Mouse (Mus musculus) adrenal gland, postnatal 4 days (tissue): ENCODE data around the gene Slit3. TPM values are rescaled to one million over a fixed set of nuclear protein-coding genes. Genes with fewer than 3 reads are reported as not detected.
A peak's percentile ranks its signal among the peaks of the same experiment; 100 is the strongest.

Experiments
- DNase-seq, 2 experiments: peaks; one replicate each; pipeline ENCODE4 v3.0.0; 2021 to 2022; ENCODE audit warnings: low spot score in 2 of 2, mixed read lengths in 2 of 2
- total RNA-seq, 2 experiments: library from RNA; stranded (reverse); gene quantifications; 2 replicates each; pipeline ENCODE4 v1.2.3; 2021

Gene Slit3
- total RNA-seq, 2 experiments from 2014 or later, result 60.3 to 62.2 TPM

DNA sequence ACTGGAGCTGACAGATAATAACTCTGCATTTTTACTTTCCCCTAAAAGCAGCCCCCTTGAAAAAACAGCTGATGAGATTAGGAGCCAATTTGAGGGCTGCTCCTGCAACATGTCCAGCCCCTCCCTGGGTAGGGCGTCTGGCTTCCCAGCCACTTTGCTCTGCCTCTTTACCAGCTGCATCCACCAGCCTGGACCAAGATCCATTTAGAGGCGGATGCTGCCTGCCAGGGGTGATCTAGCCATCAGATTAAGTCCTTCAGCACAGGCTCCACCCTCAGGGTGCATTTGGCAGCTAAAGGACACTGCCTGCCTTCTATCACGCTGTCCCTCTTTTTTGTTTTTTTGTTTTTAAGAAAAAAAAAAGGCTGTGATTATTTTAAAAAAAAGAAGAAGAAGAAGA, 493.5 kb downstream of the Slit3 start:
- DNase-seq, result no peak

DNA sequence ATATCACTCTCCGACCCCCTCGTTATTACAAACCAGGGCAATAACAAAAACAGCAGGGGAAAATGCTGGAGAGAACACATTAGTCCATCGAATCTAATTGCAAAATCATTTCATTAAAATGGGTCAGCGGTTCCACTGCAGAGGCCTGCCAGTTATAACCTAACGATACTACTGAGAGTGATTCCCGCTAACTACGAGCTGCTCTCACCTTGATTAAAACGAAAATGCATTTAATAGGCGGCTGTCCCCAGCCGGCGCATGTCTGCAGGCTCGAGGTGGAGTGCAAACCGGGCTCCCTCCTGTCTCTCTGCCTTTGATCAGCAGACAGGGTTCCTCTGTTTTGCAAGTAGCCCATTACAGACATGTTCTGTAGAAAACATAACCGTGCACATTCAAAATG, 498.4 kb downstream of the Slit3 start:
- no peak for DNase-seq

DNA sequence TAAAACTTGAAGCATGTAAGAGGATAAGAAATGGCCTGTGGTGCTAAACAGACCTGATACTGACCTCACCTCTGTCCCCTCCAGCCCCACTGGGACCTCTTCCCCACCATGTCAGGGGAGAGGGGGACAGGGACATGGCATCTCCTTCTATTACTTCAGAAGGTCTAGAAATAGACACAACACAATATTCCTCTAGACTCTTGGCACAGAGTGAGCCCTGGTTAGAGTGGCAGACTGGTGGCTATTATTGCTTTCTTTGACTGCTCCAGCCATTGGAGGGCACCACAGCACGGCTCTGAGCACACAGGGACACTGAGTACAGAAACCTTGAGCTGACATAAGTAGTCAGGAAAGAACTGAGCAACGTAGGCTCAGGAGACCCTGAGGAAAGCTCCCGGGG, 501.7 kb downstream of the Slit3 start:
- no peak for DNase-seq

DNA sequence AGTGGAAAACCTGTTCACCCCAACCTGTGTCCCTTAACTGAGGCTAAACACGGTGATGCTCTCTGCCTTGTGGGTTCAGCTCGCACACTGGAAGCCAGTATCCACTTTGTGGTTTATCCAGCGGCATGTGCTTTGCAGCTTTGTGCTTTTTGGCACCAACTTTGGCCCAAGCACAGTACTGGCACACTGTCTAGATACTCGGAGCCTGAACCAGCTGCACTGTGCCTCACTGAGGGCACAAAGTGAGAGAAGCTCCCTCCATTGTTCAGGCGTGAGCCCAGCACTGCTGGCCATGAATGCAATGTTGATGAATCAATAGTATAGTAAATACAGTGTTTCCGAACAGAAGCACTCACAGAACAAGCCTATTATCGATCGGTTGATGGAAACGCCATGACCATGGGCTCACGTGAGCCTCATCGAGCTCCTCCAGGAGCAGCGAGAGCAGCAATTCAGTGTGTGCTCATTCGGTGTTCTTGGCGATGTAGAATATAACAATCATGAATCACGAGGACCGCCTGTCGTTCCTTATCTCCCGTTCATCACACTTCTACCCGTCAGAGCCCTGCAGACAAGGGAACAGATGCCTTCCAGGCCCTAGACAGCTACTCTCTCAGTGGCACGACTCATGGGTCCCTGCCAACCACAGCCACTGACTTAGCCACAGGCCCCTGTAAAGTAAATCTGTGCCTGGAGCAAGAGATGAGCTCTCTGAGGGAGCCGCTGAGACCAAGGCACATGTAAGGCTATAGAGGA, 503.7 kb downstream of the Slit3 start:
- no peak for DNase-seq

DNA sequence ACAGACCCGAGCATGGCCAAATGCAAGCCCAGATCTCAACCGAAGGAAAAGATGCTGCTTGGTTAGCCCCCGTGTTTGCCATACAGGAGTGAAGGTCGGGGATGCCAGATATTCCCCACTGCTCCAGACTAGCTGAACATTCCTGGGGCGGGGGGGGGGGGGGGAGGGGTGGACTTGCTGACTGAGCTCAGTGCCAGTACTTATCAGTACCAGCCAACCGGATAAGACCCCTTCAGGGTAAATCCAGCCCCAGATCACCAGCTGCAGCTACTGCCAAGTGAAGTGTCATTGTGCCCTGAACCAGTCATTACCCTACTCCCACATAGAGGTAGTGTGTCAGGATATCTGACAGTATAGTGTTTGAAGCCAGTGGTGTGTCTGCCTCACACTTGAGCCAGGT, 504.6 kb downstream of the Slit3 start:
- no peak for DNase-seq

DNA sequence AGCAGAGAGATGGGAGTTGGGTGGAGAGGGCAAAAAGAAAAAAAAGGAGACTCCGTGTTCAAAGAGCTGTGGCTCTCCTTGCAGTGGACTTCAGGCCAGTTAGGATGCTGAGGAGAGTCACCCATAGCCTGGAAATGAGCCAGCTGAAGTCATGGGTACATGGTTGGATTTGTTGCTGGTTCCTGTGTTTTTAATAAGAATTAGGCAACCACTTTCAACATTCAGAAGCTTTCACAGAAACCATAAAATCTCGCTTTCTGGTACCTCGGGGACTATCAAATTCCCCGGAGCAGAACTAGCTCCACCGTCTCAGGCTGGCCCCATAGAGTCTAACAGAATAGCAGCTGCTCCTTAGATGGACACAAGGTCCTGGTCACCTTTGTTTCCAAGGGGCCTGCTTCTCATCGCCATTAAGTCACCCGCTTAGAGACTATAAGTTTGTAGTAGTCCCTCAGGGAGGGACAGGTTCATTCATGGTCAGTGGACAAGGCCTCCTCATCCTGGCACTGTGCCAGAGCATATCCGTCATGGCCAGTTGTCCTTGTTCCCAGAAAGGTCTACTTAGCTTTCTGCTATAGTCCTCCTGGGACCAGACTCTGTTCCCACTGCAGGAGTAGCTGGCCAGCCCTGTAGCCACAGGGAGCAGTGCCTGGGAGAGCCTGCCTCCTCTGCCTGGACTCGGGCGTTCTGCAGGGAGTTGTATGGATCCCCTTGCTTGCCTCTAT, 505.3 kb downstream of the Slit3 start:
- DNase-seq, result peak in 1 of 2 experiments; percentile 38

DNA sequence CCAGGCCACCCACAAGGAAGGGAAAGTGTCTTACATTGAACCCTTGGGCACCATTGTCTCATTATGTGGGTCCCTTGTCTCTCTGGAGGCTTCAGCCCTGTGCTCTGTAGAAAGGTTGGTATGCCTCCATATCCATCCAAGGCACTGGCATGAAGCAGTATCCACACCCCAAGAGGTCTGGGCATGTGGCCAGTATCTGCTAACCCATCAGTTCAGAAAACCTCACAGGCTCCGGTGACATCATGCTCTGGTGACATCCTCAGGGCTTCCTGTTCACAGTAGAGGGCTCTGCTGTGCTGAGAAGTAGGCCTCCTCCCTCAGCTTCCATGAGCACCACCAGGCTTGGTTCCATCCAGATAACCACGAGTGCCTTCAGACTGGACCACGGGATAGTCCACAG, 506.8 kb downstream of the Slit3 start:
- DNase-seq, result no peak

DNA sequence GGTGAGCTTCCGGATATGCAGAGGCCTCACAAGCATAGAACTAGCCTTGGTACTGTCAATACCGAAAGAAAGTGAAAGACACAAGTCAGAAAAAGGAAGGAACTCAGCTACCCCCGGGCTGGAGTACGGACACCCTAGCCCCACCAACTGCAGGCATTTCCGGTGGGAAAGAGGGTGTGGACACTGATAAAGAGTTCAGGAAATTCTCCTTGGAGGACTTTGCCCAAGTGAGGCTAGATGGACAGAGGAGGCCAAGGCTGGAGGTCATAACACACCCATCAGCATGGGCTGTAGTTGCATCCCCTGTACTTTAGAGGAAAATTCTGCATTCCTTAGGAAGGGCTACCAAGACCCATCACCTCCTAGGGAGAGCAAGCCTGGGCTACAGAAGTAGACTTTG, 511.2 kb downstream of the Slit3 start:
- DNase-seq, result no peak

DNA sequence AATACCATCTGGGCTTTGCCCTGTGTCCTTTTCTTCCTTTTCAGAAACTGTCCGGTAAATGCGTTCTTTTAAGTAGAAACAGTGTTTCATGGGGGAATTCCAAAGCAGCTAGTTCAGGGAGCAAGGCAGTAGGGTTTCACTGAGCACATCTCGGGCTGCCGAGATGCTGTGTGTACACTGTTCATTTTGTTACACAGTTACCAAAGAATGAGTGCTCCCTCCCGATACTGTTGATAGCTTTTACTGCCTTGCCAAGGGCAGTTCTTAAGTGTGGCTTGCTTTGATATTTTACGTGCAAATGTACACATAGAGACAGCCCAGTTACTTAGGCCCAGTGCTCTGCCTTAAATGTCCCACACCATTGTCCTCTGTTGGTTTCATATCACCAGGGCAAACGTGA, 516.1 kb downstream of the Slit3 start:
- no peak for DNase-seq

DNA sequence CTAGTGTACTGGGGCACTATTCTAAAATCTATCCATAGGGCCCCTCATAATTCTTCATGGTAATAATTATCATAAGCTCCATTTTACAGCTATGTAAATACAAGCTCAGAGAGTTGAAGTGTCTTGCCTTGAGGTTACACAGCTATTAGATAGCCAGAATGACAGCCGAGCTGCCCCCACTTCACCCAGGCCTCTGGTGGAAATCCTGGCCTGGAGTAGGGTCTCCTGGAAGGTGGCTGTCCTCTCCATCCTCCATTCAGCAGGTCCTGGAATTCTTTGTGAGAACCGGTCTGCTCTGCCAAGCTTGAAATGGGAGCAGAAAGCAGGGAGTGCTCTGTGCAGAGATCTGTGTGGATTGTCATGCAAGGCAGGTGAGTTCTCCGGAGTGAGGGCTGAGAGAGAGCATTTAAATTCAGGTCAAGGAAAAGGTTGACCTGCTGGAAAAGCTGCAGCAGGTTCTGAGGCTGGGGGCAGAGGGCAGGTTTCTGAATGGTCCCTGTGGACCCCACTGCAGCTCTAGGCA, 517.9 kb downstream of the Slit3 start:
- no peak for DNase-seq

DNA sequence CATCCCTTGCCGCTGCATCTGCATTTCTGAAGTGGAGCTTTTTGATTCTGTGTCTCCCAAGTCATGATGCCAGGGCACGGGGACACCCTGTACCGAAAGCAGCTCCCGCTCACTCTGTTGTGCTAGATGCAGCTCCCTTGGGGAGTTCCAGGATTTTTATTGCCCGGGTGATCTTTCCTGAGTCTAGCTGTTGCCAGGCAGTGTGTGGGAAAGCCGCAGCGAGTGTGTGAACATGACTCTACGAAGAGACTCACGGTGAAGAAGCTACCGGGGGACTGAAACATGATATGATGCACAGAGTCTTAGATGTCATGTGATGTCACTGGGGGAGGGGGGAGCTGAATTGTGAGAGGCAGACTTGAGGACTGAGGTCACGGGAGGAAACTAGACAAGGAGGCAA, 518.4 kb downstream of the Slit3 start:
- DNase-seq, result no peak

DNA sequence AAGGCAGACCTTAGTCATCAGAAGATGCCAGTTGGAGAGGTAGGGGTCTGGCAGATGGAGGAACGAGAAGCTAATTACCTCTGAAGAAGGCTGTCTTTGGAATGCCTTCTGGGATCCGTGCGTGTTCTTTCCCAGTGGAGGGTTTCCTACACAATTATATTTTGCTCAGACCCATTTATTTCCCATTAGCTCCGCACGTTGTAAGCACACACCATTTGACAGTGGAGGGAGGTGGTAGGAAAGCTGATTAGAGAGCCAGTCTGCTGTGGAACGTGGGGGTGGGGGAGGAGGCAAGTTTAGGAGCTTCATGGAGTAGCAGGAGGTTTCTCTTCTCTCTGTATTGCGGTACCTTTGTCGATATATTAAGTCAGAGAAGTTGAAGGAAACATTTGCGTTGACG, 530.3 kb downstream of the Slit3 start:
- no peak for DNase-seq

DNA sequence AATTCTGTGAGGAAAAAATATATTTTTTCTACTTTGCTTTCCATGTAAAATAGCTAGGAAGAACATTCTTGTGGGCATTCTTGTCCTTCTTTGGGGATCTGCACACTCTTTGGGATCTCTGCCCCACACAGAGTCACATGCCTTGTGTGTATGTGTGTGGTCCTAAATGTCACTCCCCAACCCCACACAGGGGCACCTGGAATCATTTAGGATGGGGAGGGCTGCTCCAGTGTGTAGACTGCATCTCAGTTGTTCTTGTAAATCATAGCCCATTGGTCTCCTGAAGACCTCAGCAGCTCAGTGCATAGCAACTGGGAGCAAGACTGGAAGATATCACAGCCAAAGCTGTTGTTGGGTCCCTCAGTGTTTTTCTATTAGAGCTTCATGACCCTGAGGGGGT, 534.8 kb downstream of the Slit3 start:
- DNase-seq, result no peak

DNA sequence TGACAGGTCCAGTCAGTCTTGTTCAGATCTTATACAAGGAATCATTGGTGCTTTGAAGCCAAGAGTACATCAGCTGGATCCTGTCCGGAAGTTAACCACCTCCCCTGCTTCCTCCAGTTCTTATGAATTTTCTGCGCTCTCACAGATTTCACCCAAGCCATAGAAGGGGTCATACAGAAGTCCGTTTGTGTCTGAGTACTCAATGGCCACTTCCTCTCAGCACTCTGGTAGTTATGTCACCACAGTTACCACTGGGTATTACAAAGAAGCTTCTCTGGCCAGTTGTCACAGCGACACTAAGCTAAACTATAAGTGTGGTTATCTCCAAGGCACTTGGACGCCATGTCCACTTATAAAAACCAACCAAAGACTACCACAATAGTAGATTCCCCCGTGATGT, 536.6 kb downstream of the Slit3 start:
- DNase-seq, result no peak

DNA sequence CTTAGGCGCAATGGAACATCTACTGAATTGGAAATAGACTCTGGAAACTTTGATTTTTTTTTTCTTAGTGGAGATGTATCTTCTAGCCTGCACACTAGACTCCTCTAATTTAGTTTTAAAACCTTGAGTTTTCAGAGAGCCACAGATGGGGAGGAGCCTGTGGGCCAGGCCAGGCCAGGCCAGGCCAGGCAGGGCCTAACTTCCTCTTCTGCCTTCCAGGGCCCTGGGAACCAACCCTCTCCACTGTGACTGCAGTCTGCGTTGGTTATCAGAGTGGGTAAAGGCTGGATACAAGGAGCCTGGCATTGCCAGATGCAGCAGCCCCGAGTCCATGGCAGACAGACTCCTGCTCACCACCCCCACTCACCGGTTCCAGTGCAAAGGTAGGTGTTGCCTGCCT, 539.9 kb downstream of the Slit3 start:
- DNase-seq, result no peak

DNA sequence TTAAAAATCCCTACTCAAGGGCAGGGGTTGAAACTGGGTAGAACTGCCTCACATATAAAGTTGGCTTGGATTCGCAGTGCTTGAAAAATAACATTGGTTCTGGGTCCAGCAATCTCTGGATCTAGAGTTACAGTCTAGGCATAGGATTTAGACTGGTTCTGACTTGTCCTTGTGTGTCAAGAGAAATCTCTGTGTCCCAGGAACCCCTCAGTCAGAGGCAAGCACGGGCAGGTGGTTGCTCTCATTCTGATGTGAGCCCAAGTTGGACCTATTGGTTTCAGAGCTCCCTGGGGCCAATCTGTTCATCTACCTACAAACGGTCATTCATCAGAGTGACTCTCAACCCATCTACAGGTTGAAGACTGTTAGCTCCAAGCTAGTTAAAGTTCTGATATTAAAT, 541.9 kb downstream of the Slit3 start:
- DNase-seq, result no peak

DNA sequence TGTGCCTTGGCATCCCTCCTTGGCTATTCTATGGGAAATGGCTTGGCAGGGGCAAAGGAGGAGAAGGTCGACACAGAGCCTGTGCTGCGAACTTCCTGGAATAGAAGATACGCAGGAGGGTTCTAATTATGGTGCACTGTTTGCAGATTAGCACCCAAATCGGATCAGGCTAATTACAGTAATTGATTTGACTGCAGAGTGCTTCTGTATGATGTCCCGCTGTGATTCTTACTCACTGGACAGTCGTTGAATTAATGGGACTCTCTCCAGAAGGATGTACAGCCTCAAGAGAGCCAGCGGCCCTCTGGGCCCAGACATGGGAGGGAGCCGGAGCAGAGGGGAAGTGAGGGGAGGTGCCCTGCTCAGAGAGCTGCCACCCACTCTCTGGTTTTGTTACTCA, 542.6 kb downstream of the Slit3 start:
- DNase-seq, result no peak

DNA sequence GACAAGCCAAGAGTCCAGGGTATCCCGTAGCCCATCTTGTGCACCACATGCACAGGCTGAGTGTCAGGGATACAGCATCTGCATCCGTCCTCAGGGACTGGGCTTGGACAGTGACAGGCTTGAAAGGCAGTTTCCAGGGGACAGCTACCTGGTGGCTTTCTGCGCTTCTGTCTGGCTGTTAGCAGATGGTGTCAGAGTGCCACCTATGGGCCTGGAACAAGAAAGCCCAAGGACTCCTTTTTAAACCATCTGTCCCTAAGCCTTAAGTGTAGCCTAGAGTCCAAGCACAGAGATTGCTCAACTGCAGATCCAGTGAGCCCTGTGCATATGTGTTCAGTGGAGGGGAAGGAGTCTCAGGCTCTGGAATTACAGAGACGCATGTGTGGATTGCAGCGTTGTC, 544.0 kb downstream of the Slit3 start:
- no peak for DNase-seq

DNA sequence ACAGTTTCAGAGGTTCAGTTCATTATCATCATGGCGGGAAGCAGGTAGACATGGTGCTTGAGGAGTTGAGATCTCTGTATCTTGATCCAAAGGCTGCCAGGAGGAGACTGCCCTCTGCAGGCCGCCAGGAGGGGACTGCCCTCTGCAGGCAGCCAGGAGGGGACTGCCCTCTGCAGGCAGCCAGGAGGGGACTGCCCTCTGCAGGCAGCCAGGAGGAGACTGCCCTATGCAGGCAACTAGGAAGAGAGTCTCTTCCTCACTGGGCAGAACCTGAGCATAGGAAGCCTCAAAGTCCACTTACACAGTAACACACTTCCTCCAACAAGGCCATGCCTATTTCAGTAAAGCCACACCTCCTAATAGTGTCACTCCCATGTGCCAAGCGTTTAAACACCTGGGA, 546.4 kb downstream of the Slit3 start:
- DNase-seq, result no peak

DNA sequence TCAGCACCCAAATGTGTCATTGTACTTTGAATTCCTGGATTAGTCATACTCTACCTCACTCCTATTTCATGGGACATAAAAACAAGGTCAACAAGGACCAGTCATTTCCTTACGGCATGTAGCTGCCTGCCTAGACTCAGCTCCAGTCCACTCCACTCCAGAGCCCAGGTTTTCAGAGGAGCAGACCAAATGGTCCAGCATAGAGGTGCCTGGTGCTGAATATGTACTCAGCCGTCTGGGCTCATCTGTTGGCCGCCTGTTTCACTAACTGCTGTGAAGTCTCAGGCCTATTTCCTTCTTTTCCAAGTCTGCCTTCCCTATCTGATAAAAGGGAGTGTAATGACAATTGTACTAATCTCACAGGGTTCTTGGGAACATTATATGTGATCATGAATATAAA, 547.1 kb downstream of the Slit3 start:
- no peak for DNase-seq

DNA sequence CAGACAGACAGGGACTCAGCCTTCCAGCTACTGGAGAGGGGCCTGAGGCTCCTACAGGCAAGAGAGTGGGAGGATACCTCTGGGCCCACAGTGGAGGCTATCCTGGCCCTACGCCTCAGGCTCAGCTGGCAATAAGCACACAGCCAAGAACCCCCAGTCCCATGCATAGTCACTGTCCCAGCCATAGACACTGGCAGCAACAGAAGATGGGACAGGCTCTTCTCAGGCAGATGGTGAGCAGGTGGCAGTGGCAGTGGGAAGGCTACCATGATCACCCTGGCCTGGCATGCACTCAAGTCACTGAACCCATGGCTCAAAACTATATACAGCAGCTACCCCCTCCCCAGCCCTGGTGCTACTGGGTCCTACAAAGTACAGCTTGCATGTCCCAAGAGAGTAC, 547.7 kb downstream of the Slit3 start:
- DNase-seq, result no peak

DNA sequence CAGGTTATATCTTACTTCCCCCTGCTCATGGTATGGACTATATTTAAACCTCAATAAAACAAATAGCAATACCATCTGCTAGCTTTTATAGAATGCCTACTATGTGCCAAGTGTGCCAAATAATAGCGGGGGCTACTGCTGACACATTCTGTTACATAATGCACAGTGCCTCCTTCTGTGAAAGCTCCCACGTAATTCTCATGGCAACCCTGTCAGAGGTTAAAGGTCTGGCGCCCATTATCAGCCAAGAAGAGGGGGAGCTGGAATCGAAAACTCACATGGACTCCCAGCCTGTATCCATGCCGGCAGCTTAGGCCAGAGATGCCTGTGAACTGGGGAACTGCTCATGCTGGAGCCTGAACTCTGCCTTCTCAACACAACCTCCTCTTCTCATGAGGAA, 548.5 kb downstream of the Slit3 start:
- no peak for DNase-seq

DNA sequence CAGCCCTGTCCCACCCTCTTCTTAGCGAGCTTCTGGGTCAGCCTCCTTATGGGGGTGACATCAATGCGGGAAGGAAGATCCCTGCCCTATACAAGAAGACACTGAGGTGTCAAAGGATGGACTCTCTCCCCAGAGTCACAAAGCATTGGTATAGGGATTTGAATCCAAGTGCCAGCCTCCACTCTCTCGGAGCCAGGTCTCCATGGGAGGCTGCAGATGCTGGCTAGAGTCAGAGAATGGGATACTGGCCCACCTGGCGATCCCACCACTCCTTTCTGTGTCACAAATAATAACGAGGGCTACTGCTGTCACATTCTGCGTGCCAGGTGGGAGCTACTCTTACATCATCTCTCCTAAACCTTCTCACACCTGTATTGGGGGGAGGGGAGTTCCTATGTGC, 549.2 kb downstream of the Slit3 start:
- DNase-seq, result no peak
